Mouse (Mus musculus) neural tube, embryonic 11.5 days (tissue): ENCODE data around the gene St3gal3. TPM values are rescaled to one million over a fixed set of nuclear protein-coding genes. Genes with fewer than 3 reads are reported as not detected.

Source experiments
- ATAC-seq: fragments of 200-750 bp; cut with Nextera tagmentation; 2 replicates; pipeline ENCODE4 v1.8.0; 2017; ENCODE audit warnings: moderate number of reproducible peaks, mild to moderate bottlenecking, moderate TSS enrichment, moderate library complexity; ENCODE audit not compliant: insufficient read depth, low FRiP score, low TSS enrichment
- DNase-seq: peaks from one replicate; pipeline ENCODE4 v3.0.0-alpha.2; 2015; ENCODE audit warnings: low spot score
- H3K27ac ChIP-seq: fragments of 300-500 bp; sonication (generic); 2 replicates; pipeline ENCODE4 v1.5.1; 2014; ENCODE audit warnings: low read depth, mild to moderate bottlenecking, low read length
- H3K27me3 ChIP-seq: fragments of 300-500 bp; sonication (generic); 2 replicates; pipeline ENCODE4 v1.6.1; 2014; ENCODE audit warnings: mild to moderate bottlenecking, low read length, mixed read lengths; ENCODE audit not compliant: control insufficient read depth, insufficient read depth
- H3K36me3 ChIP-seq: fragments of 300-500 bp; sonication (generic); 2 replicates; pipeline ENCODE4 v1.6.1; 2014; ENCODE audit warnings: mild to moderate bottlenecking, low read length, moderate library complexity, mixed read lengths; ENCODE audit not compliant: control insufficient read depth, insufficient read depth
- H3K4me1 ChIP-seq: fragments of 300-500 bp; sonication (generic); 2 replicates; pipeline ENCODE4 v1.6.1; 2014; ENCODE audit warnings: low read length, mixed read lengths; ENCODE audit not compliant: control insufficient read depth, insufficient read depth
- H3K4me2 ChIP-seq: fragments of 300-500 bp; sonication (generic); 2 replicates; pipeline ENCODE4 v1.6.1; 2014; ENCODE audit warnings: low read depth, mild to moderate bottlenecking, moderate library complexity
- H3K4me3 ChIP-seq: fragments of 300-500 bp; sonication (generic); 2 replicates; pipeline ENCODE4 v1.5.1; 2014; ENCODE audit warnings: low read depth, low read length
- H3K9ac ChIP-seq: fragments of 300-500 bp; sonication (generic); 2 replicates; pipeline ENCODE4 v1.6.1; 2014; ENCODE audit warnings: mild to moderate bottlenecking, low read length
- H3K9me3 ChIP-seq: fragments of 300-500 bp; sonication (generic); 2 replicates; pipeline ENCODE4 v1.6.1; 2016; ENCODE audit warnings: low read length; ENCODE audit not compliant: control insufficient read depth
- WGBS: fragments of 180-500 bp; shearing (Covaris S2); extraction: QIAGEN DNeasy Blood & Tissue Kit; methylation state at CpG from one replicate; pipeline ENCODE4 v1.1.7; 2014; 5-methylcytosine and 5-hydroxymethylcytosine counted together
- polyA plus RNA-seq: library from polyadenylated mRNA; unstranded; fragments of >200 nt; fragmentation: Nextera tagmentation; extraction: Ambion mirVana; gene quantifications from 2 replicates; pipeline ENCODE4 v1.2.1, GENCODE M21; 2014

St3gal3 gene
- polyA plus RNA-seq, 1 experiment from 2014 or later, result 5.2 TPM

GRCm38 (mm10) chr4:117947493-117947892 lies 187.2 kb downstream of the St3gal3 start:
- H3K27ac ChIP-seq, result no peak overlapping the region
- ATAC-seq (no peak), DNase-seq (no peak)
- H3K4me1 ChIP-seq, result peaks cover 11% of the 10 kb centered on the region
- WGBS, result 91% methylated on average over 7 of the region's 7 CpGs
- peaks cover under 1% of the 10 kb centered on the region; the same call in 1 of the 2 replicates for H3K36me3 ChIP-seq
- H3K4me2 ChIP-seq, result no peak overlapping the region
- no peak overlapping the region for H3K4me3 ChIP-seq
- H3K9me3 ChIP-seq, result no peaks in the 10 kb centered on the region
- no peak overlapping the region for H3K9ac ChIP-seq
- no peaks in the 10 kb centered on the region for H3K27me3 ChIP-seq

- DNase-seq (no peak), ATAC-seq (no peak)
- no peaks in the 10 kb centered on the region for H3K27me3 ChIP-seq
- H3K36me3 ChIP-seq, result no peaks in the 10 kb centered on the region
- WGBS, result 86% methylated on average over 11 of the region's 11 CpGs
- no peak overlapping the region for H3K27ac ChIP-seq
- peaks cover 11% of the 10 kb centered on the region for H3K4me1 ChIP-seq
- no peak overlapping the region for H3K4me3 ChIP-seq
- no peak overlapping the region for H3K9ac ChIP-seq
- no peak overlapping the region for H3K4me2 ChIP-seq
- no peaks in the 10 kb centered on the region for H3K9me3 ChIP-seq
These were observed 187.9 kb downstream of the St3gal3 start for GRCm38 (mm10) chr4:117946639-117947305.

- Histone ChIP-seq H3K4me1 (peaks cover 11% of the 10 kb centered on the region), H3K27ac (peak overlapping the region; percentile 67), H3K36me3 (0 out of 2 replicates have a peak, but pooled peaks cover 2% of the 10 kb centered on the region), H3K4me3 (no peak overlapping the region), H3K4me2 (no peak overlapping the region), H3K9me3 (no peaks in the 10 kb centered on the region), H3K9ac (peak overlapping the region; percentile 18; the same call in 1 of the 2 replicates), H3K27me3 (no peaks in the 10 kb centered on the region)
- 3% methylated on average over 5 of the region's 5 CpGs for WGBS
- no peak for ATAC-seq
- DNase-seq, result peak; percentile 36
These were observed 191.4 kb downstream of the St3gal3 start for GRCm38 (mm10) chr4:117943317-117943716.

- Histone ChIP-seq H3K27ac (no peak overlapping the region), H3K4me3 (no peak overlapping the region), H3K36me3 (0 out of 2 replicates have a peak, but pooled peaks cover 2% of the 10 kb centered on the region), H3K9ac (no peak overlapping the region), H3K9me3 (no peaks in the 10 kb centered on the region), H3K4me2 (no peak overlapping the region), H3K27me3 (no peaks in the 10 kb centered on the region), H3K4me1 (no peaks in the 10 kb centered on the region)
- ATAC-seq (no peak), DNase-seq (no peak)
- WGBS, result 95% methylated on average over 5 of the region's 5 CpGs
These were observed 197.8 kb downstream of the St3gal3 start for GRCm38 (mm10) chr4:117936964-117937363.

GRCm38 (mm10) chr4:117934081-117934480 lies 200.6 kb downstream of the St3gal3 start:
- WGBS, result 92% methylated on average over 4 of the region's 4 CpGs
- Histone ChIP-seq H3K27me3 (peaks cover 13% of the 10 kb centered on the region; the same call in 1 of the 2 replicates), H3K27ac (no peak overlapping the region), H3K9me3 (no peaks in the 10 kb centered on the region), H3K9ac (no peak overlapping the region), H3K36me3 (no peaks in the 10 kb centered on the region), H3K4me1 (peaks cover 7% of the 10 kb centered on the region; the same call in 1 of the 2 replicates), H3K4me2 (no peak overlapping the region), H3K4me3 (no peak overlapping the region)
- ATAC-seq (no peak), DNase-seq (no peak)

GRCm38 (mm10) chr4:117933248-117933647 lies 201.5 kb downstream of the St3gal3 start:
- Histone ChIP-seq H3K9ac (no peak overlapping the region), H3K4me2 (no peak overlapping the region), H3K36me3 (no peaks in the 10 kb centered on the region), H3K27ac (no peak overlapping the region), H3K9me3 (no peaks in the 10 kb centered on the region), H3K4me3 (no peak overlapping the region), H3K4me1 (peaks cover 9% of the 10 kb centered on the region; the same call in 1 of the 2 replicates), H3K27me3 (peaks cover 21% of the 10 kb centered on the region; the same call in 1 of the 2 replicates)
- ATAC-seq (no peak), DNase-seq (no peak)
- WGBS, result 88% methylated on average over 5 of the region's 5 CpGs

GRCm38 (mm10) chr4:117929391-117929881 lies 205.3 kb downstream of the St3gal3 start, which contains the start of gene Artn:
Artn (minus strand) TSS chr4:117929763.
- peaks cover 46% of the 10 kb centered on the region for H3K27me3 ChIP-seq
- WGBS, result 1% methylated on average over 27 of the region's 33 CpGs
- ATAC-seq, result no peak; the same call in 1 of the 2 replicates

GRCm38 (mm10) chr4:117928699-117929241 lies 205.9 kb downstream of the St3gal3 start:
- peaks cover 46% of the 10 kb centered on the region for H3K27me3 ChIP-seq

More at GRCm38 (mm10) chr4:117929391-117929881, 205.3 kb downstream of the St3gal3 start, which contains the start of gene Artn:
- Histone ChIP-seq H3K9ac (peak within 1 kb of the TSS; percentile 39), H3K9me3 (no peaks in the 10 kb centered on the region), H3K4me3 (peak within 1 kb of the TSS; percentile 31), H3K4me2 (peak within 1 kb of the TSS; percentile 74), H3K36me3 (no peaks in the 10 kb centered on the region), H3K27ac (no peak within 1 kb of the TSS), H3K4me1 (peaks cover 15% of the 10 kb centered on the region; the same call in 1 of the 2 replicates)
- DNase-seq, result peak; percentile 44

More at GRCm38 (mm10) chr4:117928699-117929241, 205.9 kb downstream of the St3gal3 start:
- WGBS, result 4% methylated on average over 13 of the region's 13 CpGs
- Histone ChIP-seq H3K36me3 (no peaks in the 10 kb centered on the region), H3K27ac (no peak overlapping the region), H3K4me3 (peak overlapping the region; percentile 31), H3K4me2 (peak overlapping the region; percentile 74), H3K9me3 (no peaks in the 10 kb centered on the region), H3K4me1 (peaks cover 15% of the 10 kb centered on the region; the same call in 1 of the 2 replicates), H3K9ac (no peak overlapping the region; the same call in 1 of the 2 replicates)
- ATAC-seq (peak; percentile 24; the same call in 1 of the 2 replicates), DNase-seq (peak; percentile 53)
